Mouse (Mus musculus): ENCODE data around the gene Tssk6. TPM values are rescaled to one million over a fixed set of nuclear protein-coding genes. Genes with fewer than 3 reads are reported as not detected.

Tssk6 gene
- polyA plus RNA-seq, 1 experiment from 2014 or later: 2.5 TPM

DNA sequence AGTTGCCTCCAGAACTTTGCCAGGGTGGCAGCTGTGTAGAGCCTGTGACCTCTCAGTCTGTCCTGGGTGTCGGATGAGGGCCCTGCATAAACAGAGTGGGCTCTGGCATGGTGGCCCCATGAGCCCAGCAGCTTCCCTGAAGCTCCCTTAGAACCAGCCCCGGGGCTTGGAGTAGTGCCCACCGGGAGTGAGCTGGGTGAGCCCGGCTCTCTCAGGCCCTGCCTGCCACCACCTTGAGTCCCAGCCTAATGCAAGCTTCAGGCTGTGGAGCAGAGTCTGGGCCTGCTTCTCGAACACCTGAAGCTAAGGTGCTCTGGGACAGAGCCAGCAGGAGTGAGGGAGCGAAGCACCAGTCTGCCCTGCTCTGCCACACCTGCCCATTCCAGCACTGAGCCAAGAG lies 31.1 kb upstream of the Tssk6 start:
- no peak for ATAC-seq
- no peak overlapping the region for H3K9ac ChIP-seq (ENCODE audit: low read length)

DNA sequence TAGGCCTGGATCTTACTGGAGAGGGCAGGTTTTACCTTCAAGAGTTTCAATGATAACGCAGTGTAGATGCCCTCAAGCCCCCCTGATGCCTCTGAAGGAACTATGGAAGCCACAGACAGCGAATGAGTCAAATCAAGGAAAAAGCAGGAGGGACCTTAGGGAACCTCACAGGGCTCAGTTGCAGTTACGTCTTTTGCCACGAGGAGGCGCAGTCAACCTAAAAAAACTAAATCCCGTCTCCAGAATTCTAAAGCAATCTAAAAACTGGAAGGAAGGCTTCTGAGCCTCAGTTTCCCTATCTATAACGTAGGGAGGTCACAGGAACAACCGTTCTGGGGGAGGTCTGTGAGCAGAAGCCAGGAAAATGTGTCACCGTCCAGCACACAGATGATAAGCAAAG lies 27.8 kb upstream of the Tssk6 start:
- WGBS: 12% methylated on average over 9 of the region's 9 CpGs
- no peaks in the 10 kb centered on the region for H3K4me1 ChIP-seq (ENCODE audit: control insufficient read depth, insufficient read depth, low read length)
- no peaks in the 10 kb centered on the region for H3K27me3 ChIP-seq (replicated peaks; ENCODE audit: control insufficient read depth, insufficient read depth, low read length)
- no peaks in the 10 kb centered on the region for H3K9me3 ChIP-seq (replicated peaks; ENCODE audit: control insufficient read depth, low read length)
- H3K4me2 ChIP-seq (ENCODE audit: low read length): no peak overlapping the region
- no peak overlapping the region for H3K27ac ChIP-seq (ENCODE audit: low read depth, low read length)
- no peak overlapping the region for H3K9ac ChIP-seq (ENCODE audit: low read length)
- DNase-seq (ENCODE audit: low spot score) (peak; percentile 74), ATAC-seq (0 out of 2 replicates have a peak, but pooled peaks have one; percentile 5)
- H3K36me3 ChIP-seq (ENCODE audit: control insufficient read depth, insufficient read depth, low read length): peaks cover 20% of the 10 kb centered on the region; the same call in 1 of the 2 replicates
- no peak overlapping the region for H3K4me3 ChIP-seq (ENCODE audit: low read depth, low read length)

More for the DNA sequence above, 31.1 kb upstream of the Tssk6 start:
- H3K27me3 ChIP-seq (replicated peaks; ENCODE audit: control insufficient read depth, insufficient read depth, low read length): no peaks in the 10 kb centered on the region
- WGBS: 91% methylated on average over 6 of the region's 6 CpGs
- H3K4me3 ChIP-seq (ENCODE audit: low read depth, low read length): no peak overlapping the region
- H3K4me2 ChIP-seq (ENCODE audit: low read length): no peak overlapping the region
- no peak for DNase-seq (ENCODE audit: low spot score)
- no peaks in the 10 kb centered on the region for H3K9me3 ChIP-seq (replicated peaks; ENCODE audit: control insufficient read depth, low read length)
- no peaks in the 10 kb centered on the region for H3K4me1 ChIP-seq (ENCODE audit: control insufficient read depth, insufficient read depth, low read length)
- H3K27ac ChIP-seq (ENCODE audit: low read depth, low read length): no peak overlapping the region
- peaks cover 20% of the 10 kb centered on the region; the same call in 1 of the 2 replicates for H3K36me3 ChIP-seq (ENCODE audit: control insufficient read depth, insufficient read depth, low read length)

DNA sequence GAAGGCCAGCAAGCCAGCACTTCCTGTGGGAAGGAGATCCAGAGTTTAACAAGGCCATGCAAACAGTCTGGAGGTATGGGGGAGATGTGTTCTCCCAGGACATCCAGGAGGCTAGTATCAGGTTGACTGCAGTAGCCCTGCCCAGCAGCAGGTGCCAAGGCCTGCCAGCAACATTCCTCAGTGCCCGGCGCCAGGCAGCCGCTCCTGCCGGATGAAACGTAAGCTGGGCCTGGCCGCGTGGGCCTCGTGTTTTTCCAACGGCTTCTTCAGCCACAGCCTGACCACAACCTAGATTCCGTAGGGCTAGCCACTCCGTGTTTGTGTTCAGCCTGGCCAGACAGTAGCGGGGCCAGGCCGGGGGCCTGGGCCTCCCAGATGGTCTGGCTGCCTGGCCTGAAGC lies 27.3 kb upstream of the Tssk6 start:
- peaks cover 20% of the 10 kb centered on the region; the same call in 1 of the 2 replicates for H3K36me3 ChIP-seq (ENCODE audit: control insufficient read depth, insufficient read depth, low read length)
- WGBS: 85% methylated on average over 13 of the region's 13 CpGs
- no peaks in the 10 kb centered on the region for H3K9me3 ChIP-seq (replicated peaks; ENCODE audit: control insufficient read depth, low read length)
- no peak overlapping the region for H3K9ac ChIP-seq (ENCODE audit: low read length)
- peaks cover 4% of the 10 kb centered on the region for H3K27me3 ChIP-seq (replicated peaks; ENCODE audit: control insufficient read depth, insufficient read depth, low read length)
- ATAC-seq (no peak), DNase-seq (ENCODE audit: low spot score) (no peak)
- no peaks in the 10 kb centered on the region for H3K4me1 ChIP-seq (ENCODE audit: control insufficient read depth, insufficient read depth, low read length)
- H3K4me2 ChIP-seq (ENCODE audit: low read length): no peak overlapping the region
- no peak overlapping the region for H3K27ac ChIP-seq (ENCODE audit: low read depth, low read length)
- no peak overlapping the region for H3K4me3 ChIP-seq (ENCODE audit: low read depth, low read length)

- DNase-seq (ENCODE audit: low spot score): no peak
- no peak for ATAC-seq
- Histone ChIP-seq H3K36me3 (ENCODE audit: control insufficient read depth, insufficient read depth, low read length) (peaks cover 12% of the 10 kb centered on the region; the same call in 1 of the 2 replicates), H3K4me2 (ENCODE audit: low read length) (no peak overlapping the region), H3K27me3 (replicated peaks; ENCODE audit: control insufficient read depth, insufficient read depth, low read length) (peaks cover 19% of the 10 kb centered on the region), H3K9me3 (replicated peaks; ENCODE audit: control insufficient read depth, low read length) (no peaks in the 10 kb centered on the region), H3K27ac (ENCODE audit: low read depth, low read length) (no peak overlapping the region), H3K4me3 (ENCODE audit: low read depth, low read length) (no peak overlapping the region), H3K9ac (ENCODE audit: low read length) (no peak overlapping the region), H3K4me1 (ENCODE audit: control insufficient read depth, insufficient read depth, low read length) (no peaks in the 10 kb centered on the region)
- WGBS: 50% methylated on average over 10 of the region's 10 CpGs
Observed at GRCm38 (mm10) chr8:69876097-69876496, 25.9 kb upstream of the Tssk6 start.

DNA sequence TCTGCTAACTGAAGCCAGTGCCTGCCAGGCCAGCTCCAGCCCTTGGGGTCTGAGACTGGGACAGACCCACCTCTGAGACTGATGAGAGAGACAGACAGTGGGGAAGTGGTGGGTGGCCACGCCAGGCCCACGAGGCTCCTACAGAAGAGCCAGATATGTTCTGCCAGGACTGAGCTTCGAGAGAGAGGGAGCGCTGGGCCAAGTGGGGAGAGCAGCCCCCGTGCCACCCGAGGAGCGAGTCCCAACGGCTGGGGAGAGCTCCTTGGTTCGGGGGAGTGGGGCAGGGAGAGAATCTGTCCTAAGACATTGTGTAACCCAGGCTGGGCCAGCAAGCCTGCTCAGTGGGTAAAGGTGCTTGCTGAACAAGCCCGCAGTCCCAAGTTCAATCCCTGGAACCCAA lies 25.0 kb upstream of the Tssk6 start:
- no peak overlapping the region for H3K27ac ChIP-seq (ENCODE audit: low read depth, low read length)
- 0 out of 2 replicates have a peak, but pooled peaks cover 2% of the 10 kb centered on the region for H3K9me3 ChIP-seq (replicated peaks; ENCODE audit: control insufficient read depth, low read length)
- peaks cover 27% of the 10 kb centered on the region for H3K27me3 ChIP-seq (replicated peaks; ENCODE audit: control insufficient read depth, insufficient read depth, low read length)
- H3K4me2 ChIP-seq (ENCODE audit: low read length): no peak overlapping the region
- ATAC-seq (no peak), DNase-seq (ENCODE audit: low spot score) (no peak)
- H3K36me3 ChIP-seq (ENCODE audit: control insufficient read depth, insufficient read depth, low read length): peaks cover 12% of the 10 kb centered on the region; the same call in 1 of the 2 replicates
- no peaks in the 10 kb centered on the region for H3K4me1 ChIP-seq (ENCODE audit: control insufficient read depth, insufficient read depth, low read length)
- WGBS: 83% methylated on average over 10 of the region's 10 CpGs
- H3K9ac ChIP-seq (ENCODE audit: low read length): no peak overlapping the region
- no peak overlapping the region for H3K4me3 ChIP-seq (ENCODE audit: low read depth, low read length)

GRCm38 (mm10) chr8:69877396-69877795 lies 24.6 kb upstream of the Tssk6 start:
- WGBS: 86% methylated on average over 4 of the region's 4 CpGs
- Histone ChIP-seq H3K27ac (ENCODE audit: low read depth, low read length) (no peak overlapping the region), H3K36me3 (ENCODE audit: control insufficient read depth, insufficient read depth, low read length) (peaks cover 9% of the 10 kb centered on the region; the same call in 1 of the 2 replicates), H3K4me2 (ENCODE audit: low read length) (no peak overlapping the region), H3K27me3 (replicated peaks; ENCODE audit: control insufficient read depth, insufficient read depth, low read length) (peaks cover 32% of the 10 kb centered on the region), H3K4me3 (ENCODE audit: low read depth, low read length) (no peak overlapping the region), H3K9ac (ENCODE audit: low read length) (no peak overlapping the region), H3K4me1 (ENCODE audit: control insufficient read depth, insufficient read depth, low read length) (no peaks in the 10 kb centered on the region), H3K9me3 (replicated peaks; ENCODE audit: control insufficient read depth, low read length) (0 out of 2 replicates have a peak, but pooled peaks cover 2% of the 10 kb centered on the region)
- DNase-seq (ENCODE audit: low spot score) (no peak), ATAC-seq (no peak)

GRCm38 (mm10) chr8:69877992-69878391 lies 24.0 kb upstream of the Tssk6 start:
- WGBS: 60% methylated on average over 3 of the region's 3 CpGs
- peaks cover 38% of the 10 kb centered on the region for H3K27me3 ChIP-seq (replicated peaks; ENCODE audit: control insufficient read depth, insufficient read depth, low read length)
- ATAC-seq: no peak

DNA sequence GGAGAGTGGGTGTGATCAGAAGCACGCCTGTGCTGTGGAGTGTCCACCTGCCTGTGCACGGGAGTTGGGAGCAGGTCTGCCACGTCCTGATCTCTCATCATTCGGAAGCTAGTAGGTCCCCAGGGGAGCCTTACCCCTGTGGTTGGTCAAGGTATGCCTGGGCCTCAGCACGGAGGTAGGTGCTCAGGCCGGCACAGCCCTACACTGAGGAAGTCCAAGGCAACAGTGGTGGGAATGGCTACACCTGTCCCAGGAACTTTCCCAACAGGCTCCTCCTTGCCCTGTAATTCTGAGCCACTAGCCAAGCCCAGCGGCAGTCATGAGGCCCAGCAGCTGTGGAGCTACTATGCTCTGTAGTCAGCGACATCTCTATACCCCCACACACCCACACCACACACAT lies 22.3 kb upstream of the Tssk6 start:
- no peak for ATAC-seq
- Histone ChIP-seq H3K9me3 (replicated peaks; ENCODE audit: control insufficient read depth, low read length) (0 out of 2 replicates have a peak, but pooled peaks cover 2% of the 10 kb centered on the region), H3K9ac (ENCODE audit: low read length) (no peak overlapping the region), H3K4me3 (ENCODE audit: low read depth, low read length) (no peak overlapping the region), H3K27ac (ENCODE audit: low read depth, low read length) (no peak overlapping the region), H3K4me1 (ENCODE audit: control insufficient read depth, insufficient read depth, low read length) (no peaks in the 10 kb centered on the region), H3K4me2 (ENCODE audit: low read length) (no peak overlapping the region), H3K27me3 (replicated peaks; ENCODE audit: control insufficient read depth, insufficient read depth, low read length) (peaks cover 54% of the 10 kb centered on the region), H3K36me3 (ENCODE audit: control insufficient read depth, insufficient read depth, low read length) (no peaks in the 10 kb centered on the region)
- 62% methylated on average over 8 of the region's 8 CpGs for WGBS
- DNase-seq (ENCODE audit: low spot score): no peak

More at GRCm38 (mm10) chr8:69877992-69878391, 24.0 kb upstream of the Tssk6 start:
- Histone ChIP-seq H3K4me3 (ENCODE audit: low read depth, low read length) (no peak overlapping the region), H3K4me1 (ENCODE audit: control insufficient read depth, insufficient read depth, low read length) (no peaks in the 10 kb centered on the region), H3K4me2 (ENCODE audit: low read length) (no peak overlapping the region), H3K27ac (ENCODE audit: low read depth, low read length) (no peak overlapping the region), H3K36me3 (ENCODE audit: control insufficient read depth, insufficient read depth, low read length) (peaks cover 5% of the 10 kb centered on the region; the same call in 1 of the 2 replicates), H3K9me3 (replicated peaks; ENCODE audit: control insufficient read depth, low read length) (0 out of 2 replicates have a peak, but pooled peaks cover 2% of the 10 kb centered on the region), H3K9ac (ENCODE audit: low read length) (no peak overlapping the region)
- DNase-seq (ENCODE audit: low spot score): no peak

DNA sequence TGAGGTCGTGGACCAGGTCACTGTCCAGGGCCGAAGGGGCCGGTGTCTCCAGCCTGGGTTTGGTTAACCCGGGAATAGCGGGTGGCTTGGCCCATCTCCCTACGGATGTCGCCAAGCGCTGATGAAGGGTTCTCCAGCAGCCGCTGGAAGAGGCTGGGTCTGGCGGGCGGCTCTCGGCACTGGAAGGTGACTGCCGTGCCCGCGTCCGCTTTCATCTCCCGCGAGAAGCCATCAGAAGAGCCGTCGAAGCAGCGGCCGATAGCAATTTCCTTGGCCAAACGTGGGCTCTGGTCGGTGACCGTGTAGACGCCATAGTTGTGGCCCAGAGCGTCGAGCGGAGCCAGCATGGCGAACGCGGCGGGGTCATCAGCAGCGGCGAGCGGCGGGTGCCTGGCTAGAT lies 21.1 kb upstream of the Tssk6 start:
- Histone ChIP-seq H3K27ac (ENCODE audit: low read depth, low read length) (no peak overlapping the region), H3K36me3 (ENCODE audit: control insufficient read depth, insufficient read depth, low read length) (no peaks in the 10 kb centered on the region), H3K4me3 (ENCODE audit: low read depth, low read length) (peak overlapping the region; percentile 37), H3K9me3 (replicated peaks; ENCODE audit: control insufficient read depth, low read length) (0 out of 2 replicates have a peak, but pooled peaks cover 2% of the 10 kb centered on the region), H3K9ac (ENCODE audit: low read length) (no peak overlapping the region), H3K4me1 (ENCODE audit: control insufficient read depth, insufficient read depth, low read length) (no peaks in the 10 kb centered on the region), H3K4me2 (ENCODE audit: low read length) (peak overlapping the region; percentile 52), H3K27me3 (replicated peaks; ENCODE audit: control insufficient read depth, insufficient read depth, low read length) (peaks cover 66% of the 10 kb centered on the region)
- ATAC-seq (no peak), DNase-seq (ENCODE audit: low spot score) (no peak)
- 13% methylated on average over 37 of the region's 37 CpGs for WGBS
